8 mouse cellular contexts compared by ENCODE assay signal in genomic region chr12:69751864-69752341, GRCm38 (mm10). TPM values are rescaled to one million over a fixed set of nuclear protein-coding genes. Genes with fewer than 3 reads are reported as not detected.
DNase-seq lines count a peak whose midpoint lies in the region; ATAC-seq lines count a peak whose summit lies in the region.

No protein-coding gene starts in this region.

- no peaks in the 10 kb centered on the region for H3K9me3 ChIP-seq in forebrain, embryonic 10.5 days
- no peaks in the 10 kb centered on the region for H3K9me3 ChIP-seq in forebrain, embryonic 12.5 days
- H3K9me3 ChIP-seq in embryonic facial prominence, embryonic 11.5 days (replicated peaks; ENCODE audit: control insufficient read depth, low read length), result no peaks in the 10 kb centered on the region
- no peaks in the 10 kb centered on the region for H3K9me3 ChIP-seq in intestine, embryonic 14.5 days (ENCODE audit: control insufficient read depth, low read length)

- H3K4me3 ChIP-seq in forebrain, embryonic 10.5 days, result no peak overlapping the region
- H3K4me3 ChIP-seq in forebrain, embryonic 12.5 days (replicated peaks), result no peak overlapping the region
- no peak overlapping the region for H3K4me3 ChIP-seq in embryonic facial prominence, embryonic 11.5 days (ENCODE audit: low read depth, low read length)
- H3K4me3 ChIP-seq in intestine, embryonic 14.5 days (ENCODE audit: low read depth, low read length), result no peak overlapping the region

- H3K4me1 ChIP-seq in forebrain, embryonic 10.5 days, result peaks cover 10% of the 10 kb centered on the region
- no peaks in the 10 kb centered on the region for H3K4me1 ChIP-seq in forebrain, embryonic 12.5 days
- no peaks in the 10 kb centered on the region for H3K4me1 ChIP-seq in embryonic facial prominence, embryonic 11.5 days (ENCODE audit: control insufficient read depth, insufficient read depth, low read length)
- peaks cover 5% of the 10 kb centered on the region for H3K4me1 ChIP-seq in intestine, embryonic 14.5 days (replicated peaks; ENCODE audit: control insufficient read depth, insufficient read depth, low read length)

- no peak for DNase-seq in forebrain, embryonic 10.5 days (ENCODE audit: extremely low spot score, low spot score)
- peak; percentile 74 for DNase-seq in embryonic facial prominence, embryonic 11.5 days (ENCODE audit: low spot score)
- DNase-seq in intestine, embryonic 14.5 days (ENCODE audit: low spot score), result no peak
- peak; percentile 38 for DNase-seq in lung, postnatal 10 days
- no peak for DNase-seq in thymus, postnatal 36 days
- DNase-seq in left cerebral cortex, adult 11 months (ENCODE audit: low spot score), result no peak
- DNase-seq in right cerebral cortex, postnatal 14 days, result no peak

- no peaks in the 10 kb centered on the region for H3K36me3 ChIP-seq in forebrain, embryonic 10.5 days (replicated peaks)
- H3K36me3 ChIP-seq in forebrain, embryonic 12.5 days (replicated peaks), result no peaks in the 10 kb centered on the region
- no peaks in the 10 kb centered on the region for H3K36me3 ChIP-seq in embryonic facial prominence, embryonic 11.5 days (replicated peaks; ENCODE audit: control insufficient read depth, insufficient read depth, low read depth, low read length)
- H3K36me3 ChIP-seq in intestine, embryonic 14.5 days (ENCODE audit: control insufficient read depth, insufficient read depth, low read length), result no peaks in the 10 kb centered on the region

- peak overlapping the region; percentile 62 for H3K27ac ChIP-seq in forebrain, embryonic 10.5 days
- H3K27ac ChIP-seq in forebrain, embryonic 12.5 days, result no peak overlapping the region
- 0 out of 2 replicates have a peak overlapping the region, but pooled peaks have one; percentile 22 for H3K27ac ChIP-seq in embryonic facial prominence, embryonic 11.5 days (replicated peaks; ENCODE audit: low read depth, low read length)
- peak overlapping the region; percentile 29; the same call in 1 of the 2 replicates for H3K27ac ChIP-seq in intestine, embryonic 14.5 days (ENCODE audit: low read depth)

- peaks cover 5% of the 10 kb centered on the region; the same call in 1 of the 2 replicates for H3K27me3 ChIP-seq in forebrain, embryonic 10.5 days (ENCODE audit: poor library complexity, severe bottlenecking)
- H3K27me3 ChIP-seq in forebrain, embryonic 12.5 days, result 0 out of 2 replicates have a peak, but pooled peaks cover 4% of the 10 kb centered on the region
- no peaks in the 10 kb centered on the region for H3K27me3 ChIP-seq in embryonic facial prominence, embryonic 11.5 days (ENCODE audit: control insufficient read depth, insufficient read depth, low read length)
- no peaks in the 10 kb centered on the region for H3K27me3 ChIP-seq in intestine, embryonic 14.5 days (replicated peaks; ENCODE audit: control insufficient read depth, insufficient read depth, low read length)

- no peak for ATAC-seq in forebrain, embryonic 12.5 days (ENCODE audit: low FRiP score)
- peak; percentile 39; the same call in 1 of the 2 replicates for ATAC-seq in embryonic facial prominence, embryonic 11.5 days (replicated peaks; ENCODE audit: insufficient number of reproducible peaks, low FRiP score, low TSS enrichment, low read depth)
- no peak for ATAC-seq in intestine, embryonic 14.5 days (replicated peaks; ENCODE audit: low FRiP score, low TSS enrichment, low read depth)

- no peak overlapping the region for H3K9ac ChIP-seq in forebrain, embryonic 12.5 days
- peak overlapping the region; percentile 37; the same call in 1 of the 2 replicates for H3K9ac ChIP-seq in embryonic facial prominence, embryonic 11.5 days (replicated peaks; ENCODE audit: low read length)
- H3K9ac ChIP-seq in intestine, embryonic 14.5 days (ENCODE audit: low read length), result no peak overlapping the region

- H3K4me2 ChIP-seq in forebrain, embryonic 12.5 days, result no peak overlapping the region
- H3K4me2 ChIP-seq in embryonic facial prominence, embryonic 11.5 days (ENCODE audit: low read depth, low read length), result no peak overlapping the region
- no peak overlapping the region for H3K4me2 ChIP-seq in intestine, embryonic 14.5 days (ENCODE audit: low read length)

- WGBS in forebrain, embryonic 10.5 days, result 35% methylated on average over 10 of the region's 10 CpGs
- WGBS in forebrain, embryonic 12.5 days, result 50% methylated on average over 10 of the region's 10 CpGs
- WGBS in embryonic facial prominence, embryonic 11.5 days, result 14% methylated on average over 10 of the region's 10 CpGs
- WGBS in intestine, embryonic 14.5 days, result 16% methylated on average over 10 of the region's 10 CpGs

RNA-seq across cellular contexts. Expression of gene Atp5s, which starts 27.2 kb away (rescaled TPM):
- polyA plus RNA-seq in forebrain, embryonic 10.5 days (2016; fragmentation: Nextera tagmentation; extraction: Ambion mirVana), result 20.4 and 21.6 TPM in 2 replicates
- 22.7 and 24.1 TPM in 2 replicates for polyA plus RNA-seq in forebrain, embryonic 12.5 days (2016; fragmentation: Nextera tagmentation; extraction: Ambion mirVana)
- 23.3 and 24.1 TPM in 2 replicates for polyA plus RNA-seq in embryonic facial prominence, embryonic 11.5 days (2014; fragmentation: Nextera tagmentation; extraction: Ambion mirVana)
- polyA plus RNA-seq in intestine, embryonic 14.5 days (2014; fragmentation: Nextera tagmentation; extraction: Ambion mirVana), result 31.7 and 33.3 TPM in 2 replicates

RNA-seq across cellular contexts. Expression of gene L2hgdh, which starts 27.2 kb away (rescaled TPM):
- 20.4 and 21.0 TPM in 2 replicates for polyA plus RNA-seq in forebrain, embryonic 10.5 days (2016; fragmentation: Nextera tagmentation; extraction: Ambion mirVana)
- 15.7 and 16.2 TPM in 2 replicates for polyA plus RNA-seq in forebrain, embryonic 12.5 days (2016; fragmentation: Nextera tagmentation; extraction: Ambion mirVana)
- polyA plus RNA-seq in embryonic facial prominence, embryonic 11.5 days (2014; fragmentation: Nextera tagmentation; extraction: Ambion mirVana), result 17.3 and 18.6 TPM in 2 replicates
- polyA plus RNA-seq in intestine, embryonic 14.5 days (2014; fragmentation: Nextera tagmentation; extraction: Ambion mirVana), result 18.4 and 19.3 TPM in 2 replicates

RNA-seq across cellular contexts. Expression of gene Cdkl1, which starts 39.2 kb away (rescaled TPM):
- polyA plus RNA-seq in forebrain, embryonic 10.5 days (2016; fragmentation: Nextera tagmentation; extraction: Ambion mirVana), result 0.44 and 1.1 TPM in 2 replicates
- polyA plus RNA-seq in forebrain, embryonic 12.5 days (2016; fragmentation: Nextera tagmentation; extraction: Ambion mirVana), result 0.47 and 0.93 TPM in 2 replicates
- 0.77 and 0.98 TPM in 2 replicates for polyA plus RNA-seq in embryonic facial prominence, embryonic 11.5 days (2014; fragmentation: Nextera tagmentation; extraction: Ambion mirVana)
- polyA plus RNA-seq in intestine, embryonic 14.5 days (2014; fragmentation: Nextera tagmentation; extraction: Ambion mirVana), result 0.92 and 1.5 TPM in 2 replicates

Comparison
In these comparisons a context has a peak if more than half of its experiments do, and no peak if none do; other contexts are left out.
1. DNase-seq: peak in embryonic facial prominence, embryonic 11.5 days (single experiment) and lung, postnatal 10 days (single experiment); none in forebrain, embryonic 10.5 days (single experiment), intestine, embryonic 14.5 days (single experiment), thymus, postnatal 36 days (0 of 2), left cerebral cortex, adult 11 months (single experiment) and right cerebral cortex, postnatal 14 days (single experiment).